Mouse (Mus musculus): ENCODE measurements around the gene Plcg2. TPM values are rescaled to one million over a fixed set of nuclear protein-coding genes. Genes with fewer than 3 reads are reported as not detected.

The Plcg2 gene
- 6.1 and 6.2 TPM in 2 replicates for polyA plus RNA-seq (2016; fragmentation: Nextera tagmentation; extraction: Ambion mirVana)

DNA sequence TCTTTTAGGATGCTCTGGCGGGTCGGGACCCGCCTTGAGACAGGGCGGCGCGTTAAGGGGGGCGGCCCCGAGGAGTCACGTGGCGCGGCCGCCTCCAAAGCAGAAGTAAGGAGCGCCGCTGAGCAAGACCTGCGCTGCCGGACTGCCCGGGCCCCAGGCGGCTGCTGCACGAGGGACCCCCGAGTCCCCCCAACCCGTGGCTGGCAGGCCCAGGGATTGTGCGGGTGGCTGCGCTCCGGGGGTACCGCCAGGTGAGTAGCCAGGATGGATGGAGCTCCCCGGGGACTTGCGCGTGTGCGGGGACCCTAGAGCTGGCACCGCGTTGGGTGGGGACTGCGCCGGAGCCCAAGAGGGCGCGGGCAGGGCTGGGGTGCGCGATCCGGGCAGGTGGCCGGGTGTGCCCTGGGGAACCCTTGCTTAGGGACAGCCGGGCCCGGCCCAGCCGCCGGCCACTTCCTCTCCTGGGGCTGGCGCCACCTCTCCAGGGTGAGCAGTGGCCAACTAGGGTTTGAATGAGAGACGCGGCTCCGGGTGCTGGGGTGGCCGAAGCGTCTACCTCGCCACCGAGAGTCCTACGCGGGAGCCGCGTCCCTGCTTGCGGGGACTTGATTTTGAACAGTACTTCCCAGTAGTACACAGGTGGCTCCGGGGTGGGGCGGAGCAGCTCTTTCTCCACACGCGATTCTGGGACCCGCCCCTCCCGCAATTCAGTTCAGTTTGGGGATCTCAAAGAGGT lies at the start of gene Plcg2:
TSS of gene Plcg2 (plus strand) at position 113 of the 736 bp plus-strand sequence.
- DNase-seq (ENCODE audit: extremely low spot score, low spot score), result peak; percentile 37
- H3K36me3 ChIP-seq (replicated peaks), result no peaks in the 10 kb centered on the region
- H3K4me3 ChIP-seq, result peak within 1 kb of the TSS; percentile 78
- peak within 1 kb of the TSS; percentile 76 for H3K27ac ChIP-seq
- no peaks in the 10 kb centered on the region for H3K9me3 ChIP-seq
- H3K27me3 ChIP-seq (ENCODE audit: poor library complexity, severe bottlenecking), result peaks cover 43% of the 10 kb centered on the region
- H3K4me1 ChIP-seq, result peaks cover 22% of the 10 kb centered on the region
- WGBS, result 1% methylated on average over 62 of the region's 62 CpGs

DNA sequence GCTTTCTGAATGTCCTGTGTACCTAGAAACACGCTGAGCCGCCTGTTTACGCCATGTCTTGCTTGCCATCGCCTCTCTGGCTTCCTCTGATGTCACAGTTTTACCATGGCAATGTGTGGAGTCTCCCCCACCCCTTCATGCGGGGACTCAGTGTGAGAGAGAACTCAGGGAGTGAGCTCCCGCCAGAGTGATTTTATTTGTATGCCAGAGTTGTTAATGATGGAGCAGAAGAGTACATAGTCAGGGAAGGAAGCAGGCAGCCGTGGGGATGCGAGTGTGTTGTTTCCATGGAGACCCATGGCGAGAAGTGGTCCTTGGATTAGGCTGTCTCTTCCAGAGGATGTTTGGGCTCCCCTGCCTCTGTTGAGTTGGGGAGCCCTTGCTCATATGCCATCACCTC lies 47.0 kb upstream of the Plcg2 start:
- Histone ChIP-seq H3K4me1 (peaks cover 11% of the 10 kb centered on the region), H3K27ac (no peak overlapping the region), H3K4me3 (no peak overlapping the region), H3K9me3 (no peaks in the 10 kb centered on the region), H3K36me3 (replicated peaks) (peaks cover 98% of the 10 kb centered on the region), H3K27me3 (ENCODE audit: poor library complexity, severe bottlenecking) (no peaks in the 10 kb centered on the region)
- DNase-seq (ENCODE audit: extremely low spot score, low spot score), result no peak
- WGBS, result 87% methylated on average over 9 of the region's 9 CpGs

DNA sequence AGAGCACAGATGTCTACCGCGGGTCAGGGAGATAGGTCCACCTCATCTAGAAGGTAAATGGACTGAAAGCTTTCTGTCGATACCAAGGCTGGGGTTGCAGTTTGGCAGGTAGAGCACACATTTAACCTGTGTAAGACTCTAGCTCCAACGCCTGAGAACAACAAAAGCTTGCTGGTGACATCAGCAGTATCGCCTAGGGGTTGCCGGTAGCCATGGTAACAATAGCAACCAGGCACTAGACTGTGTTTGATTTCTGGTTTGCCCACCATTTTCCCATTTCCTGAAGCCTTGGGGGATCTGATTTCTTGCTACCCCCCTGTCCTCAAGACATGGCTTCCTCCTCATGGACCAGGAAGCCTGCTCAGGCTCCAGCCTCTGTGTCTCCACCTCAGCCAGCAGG lies 44.1 kb upstream of the Plcg2 start:
- DNase-seq (ENCODE audit: extremely low spot score, low spot score), result no peak
- 93% methylated on average over 6 of the region's 6 CpGs for WGBS
- Histone ChIP-seq H3K36me3 (replicated peaks) (peaks cover 99% of the 10 kb centered on the region), H3K4me1 (peaks cover 10% of the 10 kb centered on the region), H3K9me3 (no peaks in the 10 kb centered on the region), H3K27me3 (ENCODE audit: poor library complexity, severe bottlenecking) (no peaks in the 10 kb centered on the region), H3K4me3 (no peak overlapping the region), H3K27ac (no peak overlapping the region)

DNA sequence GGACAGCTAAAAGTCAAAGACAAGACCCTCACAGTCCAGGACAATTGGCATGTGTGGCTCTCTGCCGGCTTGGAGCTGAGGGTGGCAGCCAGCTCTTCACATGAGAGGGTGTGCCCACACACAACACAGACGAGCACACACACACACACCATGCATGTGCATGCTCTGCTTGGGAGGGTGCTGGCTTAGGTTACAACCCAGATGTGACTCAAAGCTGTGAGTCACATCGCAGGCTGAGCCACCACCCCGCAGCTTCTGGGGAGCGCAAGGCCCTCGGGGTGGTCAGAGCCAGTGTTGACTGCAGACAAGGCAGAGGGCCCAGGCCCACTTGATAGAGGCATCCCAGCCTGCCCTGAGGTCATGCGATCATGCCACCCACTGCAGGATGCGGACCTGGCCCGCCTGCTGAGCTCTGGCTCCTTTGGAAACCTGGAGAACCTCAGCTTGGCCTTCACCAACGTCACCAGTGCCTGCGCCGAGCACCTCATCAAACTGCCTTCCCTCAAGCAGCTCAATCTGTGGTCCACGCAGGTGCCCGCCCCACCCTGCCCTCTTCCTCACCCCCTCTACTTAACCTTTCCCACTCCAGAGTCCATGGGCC lies 43.5 kb upstream of the Plcg2 start:
- Histone ChIP-seq H3K9me3 (no peaks in the 10 kb centered on the region), H3K36me3 (replicated peaks) (peaks cover 100% of the 10 kb centered on the region), H3K4me3 (no peak overlapping the region), H3K4me1 (peaks cover 12% of the 10 kb centered on the region), H3K27me3 (ENCODE audit: poor library complexity, severe bottlenecking) (no peaks in the 10 kb centered on the region), H3K27ac (no peak overlapping the region)
- WGBS, result 95% methylated on average over 14 of the region's 14 CpGs
- DNase-seq (ENCODE audit: extremely low spot score, low spot score), result no peak

DNA sequence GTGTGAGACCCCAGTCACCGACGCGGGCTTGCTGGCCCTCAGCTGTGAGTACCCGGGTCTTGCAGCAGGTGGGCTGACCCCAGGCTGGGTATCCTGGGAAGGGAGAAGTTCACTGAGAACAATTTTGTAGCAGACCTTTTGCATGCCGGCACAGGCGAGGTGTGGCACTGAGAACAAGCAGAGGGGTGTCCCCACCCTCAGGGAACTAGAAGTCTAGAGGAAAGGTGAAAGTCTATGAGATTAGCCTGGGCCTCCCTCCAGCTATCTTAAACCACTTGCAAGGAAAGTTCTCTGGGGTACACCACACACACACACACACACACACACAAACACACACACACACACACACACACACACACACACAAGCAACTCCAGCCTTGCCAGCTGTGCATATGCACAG lies 42.4 kb upstream of the Plcg2 start:
- no peaks in the 10 kb centered on the region for H3K9me3 ChIP-seq
- no peak overlapping the region for H3K4me3 ChIP-seq
- DNase-seq (ENCODE audit: extremely low spot score, low spot score), result no peak
- peaks cover 92% of the 10 kb centered on the region for H3K36me3 ChIP-seq (replicated peaks)
- H3K27ac ChIP-seq, result no peak overlapping the region
- no peaks in the 10 kb centered on the region for H3K27me3 ChIP-seq (ENCODE audit: poor library complexity, severe bottlenecking)
- 95% methylated on average over 6 of the region's 6 CpGs for WGBS
- H3K4me1 ChIP-seq, result peaks cover 15% of the 10 kb centered on the region

DNA sequence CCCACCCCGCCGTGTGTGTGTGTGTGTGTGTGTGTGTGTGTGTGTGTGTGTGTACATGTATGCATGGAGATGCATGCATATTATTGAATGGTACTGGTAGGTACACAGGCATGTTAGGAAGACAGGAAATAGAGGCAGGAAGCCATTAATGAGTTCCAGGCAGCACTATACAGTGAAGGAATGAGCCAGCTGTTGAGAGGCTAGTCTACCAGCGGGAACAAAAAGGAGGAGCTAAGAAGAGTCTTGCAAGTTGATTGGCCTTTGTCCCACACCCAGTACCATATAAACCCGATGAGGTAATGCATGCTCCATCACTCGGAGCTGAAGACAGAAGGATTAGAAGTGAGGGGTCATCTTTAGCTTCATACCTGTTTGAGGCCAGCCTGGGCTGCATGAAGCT lies 39.7 kb upstream of the Plcg2 start:
- H3K4me1 ChIP-seq, result peaks cover 18% of the 10 kb centered on the region
- 85% methylated on average over 5 of the region's 5 CpGs for WGBS
- DNase-seq (ENCODE audit: extremely low spot score, low spot score), result no peak
- no peaks in the 10 kb centered on the region for H3K9me3 ChIP-seq
- H3K27ac ChIP-seq, result no peak overlapping the region
- H3K4me3 ChIP-seq, result no peak overlapping the region
- peaks cover 70% of the 10 kb centered on the region for H3K36me3 ChIP-seq (replicated peaks)
- H3K27me3 ChIP-seq (ENCODE audit: poor library complexity, severe bottlenecking), result no peaks in the 10 kb centered on the region

DNA sequence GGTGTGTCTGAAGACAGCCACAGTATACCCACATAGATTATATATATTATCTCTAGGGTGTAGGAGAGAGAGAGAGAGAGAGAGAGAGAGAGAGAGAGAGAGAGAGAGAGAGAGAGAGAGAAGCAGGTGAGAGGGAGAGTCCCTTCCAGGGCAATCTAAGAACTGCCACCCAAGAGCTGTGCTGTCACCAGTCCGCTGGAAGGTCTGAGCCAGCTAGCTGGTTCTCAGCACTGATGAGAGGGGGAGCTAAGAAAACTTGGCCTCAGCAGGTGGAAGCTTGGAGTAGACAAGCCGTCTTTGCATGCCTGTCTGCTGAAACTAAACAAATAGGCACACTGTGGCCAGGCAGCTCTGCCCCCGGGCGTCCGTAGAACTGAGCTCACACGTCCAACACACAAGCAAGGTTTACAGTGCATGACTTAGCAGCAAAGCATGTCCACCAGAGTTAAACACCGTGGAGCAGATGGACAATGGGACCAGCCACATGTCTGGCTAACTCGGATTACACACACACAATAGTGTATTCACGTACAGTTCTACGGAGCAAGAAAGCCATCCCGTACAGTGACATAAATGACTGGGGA lies 35.3 kb upstream of the Plcg2 start:
- H3K27me3 ChIP-seq (ENCODE audit: poor library complexity, severe bottlenecking), result no peaks in the 10 kb centered on the region
- no peak for DNase-seq (ENCODE audit: extremely low spot score, low spot score)
- peaks cover 12% of the 10 kb centered on the region for H3K4me1 ChIP-seq
- H3K36me3 ChIP-seq (replicated peaks), result peaks cover 26% of the 10 kb centered on the region
- no peak overlapping the region for H3K4me3 ChIP-seq
- H3K27ac ChIP-seq, result no peak overlapping the region
- 91% methylated on average over 11 of the region's 11 CpGs for WGBS
- no peaks in the 10 kb centered on the region for H3K9me3 ChIP-seq

DNA sequence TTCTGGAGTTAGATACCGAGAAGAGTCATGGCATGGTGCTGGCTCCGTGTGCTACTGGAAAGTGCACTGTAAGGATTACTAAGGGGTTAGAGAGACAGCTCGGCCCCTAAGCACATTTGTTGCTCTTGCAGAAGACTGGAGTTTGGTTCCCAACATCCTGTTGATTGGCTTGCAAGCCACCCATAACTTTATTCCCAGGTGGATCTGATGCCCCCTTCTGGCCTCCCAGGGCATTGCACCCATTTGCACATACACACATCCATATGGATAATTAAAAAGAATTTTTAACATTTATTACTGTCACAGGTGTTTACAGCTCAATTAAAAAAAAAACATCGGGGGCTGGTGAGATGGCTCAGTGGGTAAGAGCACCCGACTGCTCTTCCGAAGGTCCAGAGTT lies 33.6 kb upstream of the Plcg2 start:
- Histone ChIP-seq H3K27me3 (ENCODE audit: poor library complexity, severe bottlenecking) (no peaks in the 10 kb centered on the region), H3K27ac (no peak overlapping the region), H3K9me3 (no peaks in the 10 kb centered on the region), H3K36me3 (replicated peaks) (peaks cover 9% of the 10 kb centered on the region), H3K4me3 (no peak overlapping the region), H3K4me1 (peaks cover 10% of the 10 kb centered on the region)
- 96% methylated on average over 6 of the region's 6 CpGs for WGBS
- no peak for DNase-seq (ENCODE audit: extremely low spot score, low spot score)

DNA sequence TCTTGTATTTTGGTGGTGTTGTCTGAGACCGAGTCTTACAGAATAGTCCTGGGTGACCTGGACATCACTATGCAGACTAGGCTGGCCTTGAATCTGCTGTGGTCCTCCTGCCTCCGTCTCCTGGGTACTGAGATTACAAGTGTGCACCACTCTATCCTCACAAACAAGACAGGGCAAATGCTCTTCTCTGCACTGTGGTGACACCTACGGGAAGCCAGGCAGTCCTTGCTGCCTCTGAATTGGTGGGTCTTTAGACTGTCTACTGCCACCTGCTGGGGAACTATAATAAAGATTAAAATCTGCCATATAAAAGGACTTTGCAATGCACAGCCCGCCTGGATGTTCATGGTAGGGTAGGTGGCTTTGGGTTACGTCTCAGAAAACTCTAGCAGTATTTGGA lies 32.8 kb upstream of the Plcg2 start:
- H3K4me1 ChIP-seq, result peaks cover 13% of the 10 kb centered on the region
- no peaks in the 10 kb centered on the region for H3K27me3 ChIP-seq (ENCODE audit: poor library complexity, severe bottlenecking)
- H3K4me3 ChIP-seq, result no peak overlapping the region
- H3K36me3 ChIP-seq (replicated peaks), result peaks cover 5% of the 10 kb centered on the region; the same call in 1 of the 2 replicates
- no peaks in the 10 kb centered on the region for H3K9me3 ChIP-seq
- DNase-seq (ENCODE audit: extremely low spot score, low spot score), result no peak
- 54% methylated on average over 5 of the region's 5 CpGs for WGBS
- H3K27ac ChIP-seq, result no peak overlapping the region

DNA sequence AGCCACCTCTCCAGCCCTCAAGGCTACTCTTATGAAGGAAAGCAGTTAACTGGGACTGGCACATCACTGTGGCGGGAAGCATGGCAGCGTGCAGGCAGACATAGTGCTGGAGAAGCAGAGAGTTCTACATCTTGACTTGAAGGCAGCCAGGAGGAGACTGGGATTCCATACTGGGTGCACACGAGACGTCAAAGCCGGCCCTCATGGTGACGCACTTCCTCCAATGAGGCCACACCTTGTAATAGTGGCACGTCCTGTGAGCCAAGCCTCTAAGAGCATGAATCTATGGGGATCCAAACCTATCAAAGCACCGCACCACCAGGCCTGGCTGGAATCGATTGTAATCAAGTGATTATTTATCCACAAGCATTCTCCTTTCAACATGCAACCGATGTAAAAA lies 30.6 kb upstream of the Plcg2 start:
- H3K36me3 ChIP-seq (replicated peaks), result no peaks in the 10 kb centered on the region
- WGBS, result 89% methylated on average over 10 of the region's 10 CpGs

DNA sequence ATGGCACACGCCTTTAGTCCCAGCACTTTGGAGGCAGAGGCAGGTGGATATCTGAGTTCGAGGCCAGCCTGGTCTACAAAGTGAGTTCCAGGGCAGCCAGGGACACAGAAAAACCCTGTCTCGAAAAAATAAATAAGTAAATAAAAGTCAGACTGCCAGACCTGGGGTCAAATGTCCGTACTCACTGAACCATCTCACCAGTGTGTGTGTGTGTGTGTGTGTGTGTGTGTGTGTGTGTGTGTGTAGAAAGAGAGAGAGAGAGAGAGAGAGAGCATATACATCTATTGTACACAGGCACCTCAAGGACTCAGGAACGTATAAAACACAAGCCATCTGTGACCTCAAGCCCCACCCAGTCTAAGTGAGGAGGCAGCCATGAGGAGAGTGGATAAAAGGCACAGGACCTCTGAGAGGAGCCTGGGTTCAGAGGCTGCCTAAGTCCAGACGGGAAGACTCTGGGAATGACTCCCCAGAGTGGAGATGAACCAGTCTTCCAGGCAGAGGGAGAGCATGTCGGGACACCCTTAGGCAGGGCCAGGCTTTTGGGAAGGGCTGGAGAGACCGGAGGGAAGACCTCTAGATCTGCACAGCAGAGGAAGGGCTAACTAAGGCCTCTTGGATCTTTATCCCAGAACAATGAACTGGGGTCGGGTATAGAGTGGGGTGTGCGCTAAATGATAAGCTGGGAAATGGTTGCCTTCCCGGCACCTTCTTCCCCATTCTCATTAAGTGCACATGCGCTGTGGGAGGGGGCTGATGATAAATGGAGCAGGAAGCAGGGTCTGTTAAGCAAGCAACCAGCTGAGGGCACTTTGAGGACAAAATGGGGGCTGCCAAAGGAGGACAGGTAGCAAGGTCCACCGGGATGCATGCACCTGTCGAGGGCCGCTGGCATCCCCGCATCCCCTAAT lies 28.4 kb upstream of the Plcg2 start:
- H3K4me3 ChIP-seq, result peak overlapping the region; percentile 47
- 30% methylated on average over 16 of the region's 16 CpGs for WGBS

More for the DNA sequence above, 30.6 kb upstream of the Plcg2 start:
- Histone ChIP-seq H3K4me1 (peaks cover 22% of the 10 kb centered on the region), H3K27me3 (ENCODE audit: poor library complexity, severe bottlenecking) (no peaks in the 10 kb centered on the region), H3K9me3 (no peaks in the 10 kb centered on the region), H3K27ac (no peak overlapping the region), H3K4me3 (no peak overlapping the region)
- DNase-seq (ENCODE audit: extremely low spot score, low spot score), result no peak

DNA sequence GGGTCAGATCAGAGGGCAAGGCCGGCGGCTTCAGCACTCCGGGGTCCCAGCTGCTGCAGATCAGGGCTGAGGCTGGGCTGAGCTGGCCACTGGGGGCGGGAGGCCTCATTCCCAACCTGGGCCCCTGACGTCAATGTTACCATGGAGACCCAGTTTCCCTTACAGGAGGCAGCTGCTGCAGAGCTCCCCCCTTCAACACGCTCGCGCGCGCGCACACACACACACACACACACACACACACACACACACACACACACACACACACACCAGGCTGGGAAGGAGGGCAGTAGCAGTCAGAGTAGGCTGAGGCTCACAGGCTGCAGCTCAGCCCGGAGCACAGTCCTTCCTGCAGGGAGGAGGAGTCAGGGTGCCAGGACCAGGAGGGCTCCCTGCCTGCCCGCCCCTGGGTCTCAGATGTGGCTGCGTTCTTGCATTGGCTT lies 27.7 kb upstream of the Plcg2 start:
- Histone ChIP-seq H3K9me3 (no peaks in the 10 kb centered on the region), H3K36me3 (replicated peaks) (no peaks in the 10 kb centered on the region), H3K4me3 (peak overlapping the region; percentile 47), H3K27me3 (ENCODE audit: poor library complexity, severe bottlenecking) (no peaks in the 10 kb centered on the region), H3K4me1 (peaks cover 19% of the 10 kb centered on the region), H3K27ac (peak overlapping the region; percentile 85)
- 2% methylated on average over 8 of the region's 14 CpGs for WGBS
- DNase-seq (ENCODE audit: extremely low spot score, low spot score), result peak; percentile 90

More for the DNA sequence above, 28.4 kb upstream of the Plcg2 start:
- Histone ChIP-seq H3K4me1 (peaks cover 19% of the 10 kb centered on the region), H3K36me3 (replicated peaks) (no peaks in the 10 kb centered on the region), H3K9me3 (no peaks in the 10 kb centered on the region), H3K27ac (peak overlapping the region; percentile 85), H3K27me3 (ENCODE audit: poor library complexity, severe bottlenecking) (no peaks in the 10 kb centered on the region)
- DNase-seq (ENCODE audit: extremely low spot score, low spot score), result peak; percentile 25

All from forebrain, embryonic 10.5 days (tissue).